Mouse (Mus musculus): ENCODE measurements around the gene Sgpp2.

Sgpp2 gene

GRCm38 (mm10) chr1:78399755-78400154, 89.6 kb downstream of the Sgpp2 start:
- DNase-seq (ENCODE audit: extremely low spot score, low spot score), result no peak

GRCm38 (mm10) chr1:78401413-78401812, 91.3 kb downstream of the Sgpp2 start:
- DNase-seq (ENCODE audit: extremely low spot score, low spot score), result no peak

GRCm38 (mm10) chr1:78409396-78409795, 99.3 kb downstream of the Sgpp2 start:
- DNase-seq (ENCODE audit: extremely low spot score, low spot score), result no peak

GRCm38 (mm10) chr1:78412668-78413067, 102.5 kb downstream of the Sgpp2 start:
- DNase-seq (ENCODE audit: extremely low spot score, low spot score), result no peak

- no peak for DNase-seq (ENCODE audit: extremely low spot score, low spot score)
Measured at GRCm38 (mm10) chr1:78414421-78414820, 104.3 kb downstream of the Sgpp2 start.

GRCm38 (mm10) chr1:78417154-78417911, 107.2 kb downstream of the Sgpp2 start:
- no peak for DNase-seq (ENCODE audit: extremely low spot score, low spot score)

- DNase-seq (ENCODE audit: extremely low spot score, low spot score), result peak; percentile 85
Measured at GRCm38 (mm10) chr1:78419593-78419992, 109.4 kb downstream of the Sgpp2 start.

GRCm38 (mm10) chr1:78420271-78420670, 110.1 kb downstream of the Sgpp2 start:
- DNase-seq (ENCODE audit: extremely low spot score, low spot score), result no peak

- no peak for DNase-seq (ENCODE audit: extremely low spot score, low spot score)
Measured at GRCm38 (mm10) chr1:78421749-78422148, 111.6 kb downstream of the Sgpp2 start.

GRCm38 (mm10) chr1:78422576-78422975, 112.4 kb downstream of the Sgpp2 start:
- no peak for DNase-seq (ENCODE audit: extremely low spot score, low spot score)

- DNase-seq (ENCODE audit: extremely low spot score, low spot score), result no peak
Measured at GRCm38 (mm10) chr1:78424848-78425247, 114.7 kb downstream of the Sgpp2 start.

- DNase-seq (ENCODE audit: extremely low spot score, low spot score), result no peak
Measured at GRCm38 (mm10) chr1:78425309-78425708, 115.2 kb downstream of the Sgpp2 start.

- DNase-seq (ENCODE audit: extremely low spot score, low spot score), result no peak
Measured at GRCm38 (mm10) chr1:78425793-78426700, 115.9 kb downstream of the Sgpp2 start.

- no peak for DNase-seq (ENCODE audit: extremely low spot score, low spot score)
Measured at GRCm38 (mm10) chr1:78426841-78427240, 116.7 kb downstream of the Sgpp2 start.

GRCm38 (mm10) chr1:78428851-78429250, 118.7 kb downstream of the Sgpp2 start:
- DNase-seq (ENCODE audit: extremely low spot score, low spot score), result no peak

- no peak for DNase-seq (ENCODE audit: extremely low spot score, low spot score)
Measured at GRCm38 (mm10) chr1:78433472-78433871, 123.3 kb downstream of the Sgpp2 start.

- no peak for DNase-seq (ENCODE audit: extremely low spot score, low spot score)
Measured at GRCm38 (mm10) chr1:78435967-78436366, 125.8 kb downstream of the Sgpp2 start.

GRCm38 (mm10) chr1:78436445-78436844, 126.3 kb downstream of the Sgpp2 start:
- no peak for DNase-seq (ENCODE audit: extremely low spot score, low spot score)

- no peak for DNase-seq (ENCODE audit: extremely low spot score, low spot score)
Measured at GRCm38 (mm10) chr1:78437150-78437549, 127.0 kb downstream of the Sgpp2 start.

- no peak for DNase-seq (ENCODE audit: extremely low spot score, low spot score)
Measured at GRCm38 (mm10) chr1:78440716-78441115, 130.6 kb downstream of the Sgpp2 start.

- no peak for DNase-seq (ENCODE audit: extremely low spot score, low spot score)
Measured at GRCm38 (mm10) chr1:78443056-78443455, 132.9 kb downstream of the Sgpp2 start.

- no peak for DNase-seq (ENCODE audit: extremely low spot score, low spot score)
Measured at GRCm38 (mm10) chr1:78446232-78446631, 136.1 kb downstream of the Sgpp2 start.

All from neural tube, embryonic 10.5 days (tissue).